Mouse (Mus musculus) stomach, embryonic 16.5 days (tissue): Measurements from ENCODE around the gene Ap5z1. TPM values are rescaled to one million over a fixed set of nuclear protein-coding genes. Genes with fewer than 3 reads are reported as not detected.

Source experiments
- ATAC-seq: fragments of 200-750 bp; cut with Nextera tagmentation; 2 replicates; pipeline ENCODE4 v1.8.0; 2017; ENCODE audit warnings: moderate number of reproducible peaks, moderate TSS enrichment; ENCODE audit not compliant: insufficient read depth, low FRiP score
- H3K27ac ChIP-seq: fragments of 300-500 bp; sonication (generic); 2 replicates; pipeline ENCODE4 v1.5.1; 2014; ENCODE audit warnings: low read length
- H3K27me3 ChIP-seq: fragments of 300-500 bp; sonication (generic); 2 replicates; pipeline ENCODE4 v1.6.1; 2014; ENCODE audit warnings: low read length, control low read depth, mixed read lengths; ENCODE audit not compliant: control insufficient read depth, insufficient read depth
- H3K36me3 ChIP-seq: fragments of 300-500 bp; sonication (generic); 2 replicates; pipeline ENCODE4 v1.6.1; 2014; ENCODE audit warnings: low read length; ENCODE audit not compliant: control insufficient read depth, insufficient read depth
- H3K4me1 ChIP-seq: fragments of 300-500 bp; sonication (generic); 2 replicates; pipeline ENCODE4 v1.6.1; 2014; ENCODE audit warnings: low read length, control low read depth, mixed read lengths; ENCODE audit not compliant: control insufficient read depth, insufficient read depth
- H3K4me2 ChIP-seq: fragments of 300-500 bp; sonication (generic); 2 replicates; pipeline ENCODE4 v1.6.1; 2014; ENCODE audit warnings: low read depth, low read length, mixed read lengths
- H3K4me3 ChIP-seq: fragments of 300-500 bp; sonication (generic); replicated peaks from 2 replicates; pipeline ENCODE4 v1.5.1; 2014; ENCODE audit warnings: mild to moderate bottlenecking, low read length
- H3K9ac ChIP-seq: fragments of 300-500 bp; sonication (generic); 2 replicates; pipeline ENCODE4 v1.6.1; 2014; ENCODE audit warnings: low read length
- H3K9me3 ChIP-seq: fragments of 300-500 bp; sonication (generic); replicated peaks from 2 replicates; pipeline ENCODE4 v1.6.1; 2016; ENCODE audit warnings: low read length, control low read depth; ENCODE audit not compliant: control insufficient read depth
- WGBS: fragments of 180-500 bp; shearing (Covaris S2); extraction: QIAGEN DNeasy Blood & Tissue Kit; methylation state at CpG from one replicate; pipeline ENCODE4 v1.1.7; 2014; 5-methylcytosine and 5-hydroxymethylcytosine counted together
- polyA plus RNA-seq: library from polyadenylated mRNA; unstranded; fragments of >200 nt; fragmentation: Nextera tagmentation; extraction: Ambion mirVana; gene quantifications from 2 replicates; pipeline ENCODE4 v1.2.1, GENCODE M21; 2015

Gene Ap5z1
- polyA plus RNA-seq, 1 experiment from 2014 or later, result 10.4 TPM

GRCm38 (mm10) chr5:142475669-142476068 lies 11.9 kb downstream of the Ap5z1 start:
- no peaks in the 10 kb centered on the region for H3K9me3 ChIP-seq
- no peak overlapping the region for H3K4me2 ChIP-seq
- H3K27ac ChIP-seq, result no peak overlapping the region
- no peak overlapping the region for H3K4me3 ChIP-seq
- 87% methylated on average over 7 of the region's 7 CpGs for WGBS
- ATAC-seq, result no peak
- H3K4me1 ChIP-seq, result no peaks in the 10 kb centered on the region; the same call in 1 of the 2 replicates
- H3K36me3 ChIP-seq, result 0 out of 2 replicates have a peak, but pooled peaks cover 4% of the 10 kb centered on the region
- no peaks in the 10 kb centered on the region for H3K27me3 ChIP-seq
- H3K9ac ChIP-seq, result no peak overlapping the region

DNA sequence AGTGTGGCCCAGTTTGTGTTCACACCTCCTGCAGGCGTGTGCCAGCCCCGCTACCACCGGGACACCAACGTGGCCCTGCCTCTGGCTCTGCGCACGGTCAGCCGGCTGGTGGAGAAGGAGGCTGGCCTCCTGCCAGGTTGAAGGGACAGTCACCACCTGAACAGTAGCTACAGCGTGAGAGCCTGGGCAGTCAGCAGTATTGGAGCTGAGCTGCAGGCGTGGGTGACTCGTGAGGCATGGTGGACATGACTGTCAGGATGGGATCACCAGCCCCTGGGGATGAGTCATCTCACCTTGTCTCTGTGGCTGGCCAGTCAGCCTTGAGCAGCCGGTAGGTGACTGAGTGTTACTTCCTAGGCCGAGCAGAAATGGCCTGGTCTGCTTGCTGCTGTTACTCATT lies 13.6 kb downstream of the Ap5z1 start:
- no peak for ATAC-seq
- H3K27me3 ChIP-seq, result no peaks in the 10 kb centered on the region
- H3K9ac ChIP-seq, result no peak overlapping the region
- H3K4me2 ChIP-seq, result no peak overlapping the region
- H3K36me3 ChIP-seq, result 0 out of 2 replicates have a peak, but pooled peaks cover 4% of the 10 kb centered on the region
- H3K27ac ChIP-seq, result no peak overlapping the region
- no peak overlapping the region for H3K4me3 ChIP-seq
- WGBS, result 85% methylated on average over 12 of the region's 12 CpGs
- H3K9me3 ChIP-seq, result no peaks in the 10 kb centered on the region
- H3K4me1 ChIP-seq, result no peaks in the 10 kb centered on the region; the same call in 1 of the 2 replicates

DNA sequence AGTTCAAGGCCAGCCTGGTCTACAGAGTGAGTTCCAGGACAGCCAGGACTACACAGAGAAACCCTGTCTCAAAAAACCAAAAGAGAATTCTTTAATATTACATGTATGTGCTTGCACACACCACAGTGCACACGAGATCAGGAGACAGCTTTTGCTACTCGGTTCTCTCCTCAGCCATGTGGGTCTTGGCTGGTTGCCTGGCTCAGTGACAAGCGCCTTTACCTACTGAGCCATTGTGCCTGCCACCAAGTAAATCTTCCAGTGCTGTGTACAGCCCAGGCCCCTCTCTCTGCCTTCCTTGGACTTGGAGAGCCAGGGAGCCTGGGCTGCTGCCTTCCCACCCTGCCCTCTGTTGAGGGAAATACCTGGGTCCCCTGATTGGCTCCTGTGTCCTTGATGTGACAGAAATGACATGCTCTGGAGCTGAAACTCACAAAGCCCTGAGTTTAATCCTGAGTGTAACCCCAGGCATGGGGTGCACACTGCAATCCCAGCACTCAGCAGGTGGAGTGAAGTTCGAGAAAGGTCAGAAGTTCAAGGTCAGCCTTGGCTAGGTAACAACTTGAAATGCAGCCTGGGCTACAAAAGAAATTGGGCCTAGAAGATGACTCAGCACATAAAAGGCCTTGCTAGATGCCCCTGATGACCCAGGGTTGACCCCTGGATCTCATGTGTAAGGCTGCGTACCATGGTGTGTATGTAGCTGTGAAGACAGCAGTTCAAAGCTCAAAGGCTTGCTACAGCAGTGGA lies 14.3 kb downstream of the Ap5z1 start:
- ATAC-seq, result no peak

GRCm38 (mm10) chr5:142478829-142479435 lies 15.2 kb downstream of the Ap5z1 start:
- no peaks in the 10 kb centered on the region; the same call in 1 of the 2 replicates for H3K4me1 ChIP-seq
- no peaks in the 10 kb centered on the region for H3K9me3 ChIP-seq
- 0 out of 2 replicates have a peak overlapping the region, but pooled peaks have one; percentile 19 for H3K4me3 ChIP-seq
- ATAC-seq, result peak; percentile 59; the same call in 1 of the 2 replicates
- H3K4me2 ChIP-seq, result peak overlapping the region; percentile 43
- H3K9ac ChIP-seq, result 0 out of 2 replicates have a peak overlapping the region, but pooled peaks have one; percentile 54
- H3K27ac ChIP-seq, result no peak overlapping the region
- H3K36me3 ChIP-seq, result 0 out of 2 replicates have a peak, but pooled peaks cover 4% of the 10 kb centered on the region
- 26% methylated on average over 17 of the region's 17 CpGs for WGBS
- H3K27me3 ChIP-seq, result no peaks in the 10 kb centered on the region

More for the DNA sequence above, 14.3 kb downstream of the Ap5z1 start:
- 85% methylated on average over 5 of the region's 5 CpGs for WGBS
- H3K27me3 ChIP-seq, result no peaks in the 10 kb centered on the region
- no peak overlapping the region for H3K27ac ChIP-seq
- H3K9me3 ChIP-seq, result no peaks in the 10 kb centered on the region
- H3K4me1 ChIP-seq, result no peaks in the 10 kb centered on the region; the same call in 1 of the 2 replicates
- no peak overlapping the region for H3K4me3 ChIP-seq
- no peak overlapping the region for H3K9ac ChIP-seq
- no peak overlapping the region for H3K4me2 ChIP-seq
- 0 out of 2 replicates have a peak, but pooled peaks cover 4% of the 10 kb centered on the region for H3K36me3 ChIP-seq

DNA sequence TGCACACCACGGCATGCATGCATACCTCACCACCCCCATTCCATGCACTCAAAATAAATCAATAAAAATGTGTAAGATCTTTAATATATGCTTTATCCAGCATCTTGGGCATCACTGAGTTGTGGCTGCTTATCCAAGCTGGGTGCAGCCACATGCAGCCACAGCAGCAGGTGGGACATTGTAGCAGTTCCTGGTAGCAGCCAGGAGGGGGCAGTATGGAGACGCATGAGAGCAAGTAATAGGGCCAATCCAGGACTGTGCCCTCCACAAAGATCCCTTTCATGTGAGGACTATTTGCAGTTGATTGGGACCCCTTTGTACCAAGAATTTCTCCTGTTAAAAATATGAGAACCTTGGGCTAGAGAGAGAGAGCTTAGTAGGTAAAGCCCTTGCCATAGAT lies 18.8 kb downstream of the Ap5z1 start:
- 65% methylated on average over 2 of the region's 2 CpGs for WGBS
- ATAC-seq, result no peak
- no peak overlapping the region for H3K4me2 ChIP-seq

GRCm38 (mm10) chr5:142483581-142483980 lies 19.8 kb downstream of the Ap5z1 start:
- H3K4me3 ChIP-seq, result no peak overlapping the region
- no peak for ATAC-seq
- no peak overlapping the region for H3K4me2 ChIP-seq
- no peaks in the 10 kb centered on the region; the same call in 1 of the 2 replicates for H3K4me1 ChIP-seq
- no peaks in the 10 kb centered on the region for H3K9me3 ChIP-seq
- 91% methylated on average over 5 of the region's 5 CpGs for whole genome bisulfite sequencing
- no peaks in the 10 kb centered on the region for H3K27me3 ChIP-seq
- no peaks in the 10 kb centered on the region for H3K36me3 ChIP-seq
- H3K27ac ChIP-seq, result no peak overlapping the region
- H3K9ac ChIP-seq, result no peak overlapping the region

More for the DNA sequence above, 18.8 kb downstream of the Ap5z1 start:
- H3K9ac ChIP-seq, result no peak overlapping the region
- no peaks in the 10 kb centered on the region for H3K9me3 ChIP-seq
- H3K4me3 ChIP-seq, result no peak overlapping the region
- no peaks in the 10 kb centered on the region for H3K36me3 ChIP-seq
- no peaks in the 10 kb centered on the region; the same call in 1 of the 2 replicates for H3K4me1 ChIP-seq
- H3K27me3 ChIP-seq, result no peaks in the 10 kb centered on the region
- H3K27ac ChIP-seq, result no peak overlapping the region

DNA sequence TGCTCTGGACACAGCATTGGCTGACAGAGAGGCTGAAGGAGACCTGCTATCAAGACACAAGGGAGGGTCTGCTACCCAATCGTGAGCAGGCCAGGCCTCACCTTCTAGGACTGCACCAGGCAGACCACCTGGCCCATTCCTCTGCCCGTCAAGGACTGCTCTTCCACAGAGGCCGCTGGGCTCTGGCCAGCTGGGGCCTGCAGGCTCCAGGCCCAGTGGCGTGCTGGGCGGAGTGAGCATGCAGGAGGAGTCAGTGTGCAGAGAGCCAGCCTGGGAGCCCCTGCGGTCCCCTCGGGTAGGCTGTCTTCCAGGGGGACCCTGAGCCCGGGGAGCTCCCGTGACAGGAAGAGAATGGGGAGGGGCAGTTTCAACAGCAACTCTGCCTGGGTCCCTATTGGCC lies 22.9 kb downstream of the Ap5z1 start:
- Histone ChIP-seq H3K27ac (no peak overlapping the region), H3K9ac (no peak overlapping the region), H3K27me3 (no peaks in the 10 kb centered on the region), H3K4me3 (no peak overlapping the region), H3K4me1 (no peaks in the 10 kb centered on the region), H3K36me3 (no peaks in the 10 kb centered on the region), H3K4me2 (no peak overlapping the region), H3K9me3 (no peaks in the 10 kb centered on the region)
- ATAC-seq, result no peak; the same call in 1 of the 2 replicates
- WGBS, result 44% methylated on average over 9 of the region's 9 CpGs

- WGBS, result 70% methylated on average over 9 of the region's 9 CpGs
- no peak for ATAC-seq
- Histone ChIP-seq H3K4me1 (no peaks in the 10 kb centered on the region), H3K36me3 (no peaks in the 10 kb centered on the region), H3K27me3 (no peaks in the 10 kb centered on the region), H3K27ac (no peak overlapping the region), H3K4me2 (no peak overlapping the region), H3K9ac (no peak overlapping the region; the same call in 1 of the 2 replicates), H3K4me3 (no peak overlapping the region), H3K9me3 (no peaks in the 10 kb centered on the region)
These were observed 26.4 kb downstream of the Ap5z1 start for GRCm38 (mm10) chr5:142489955-142490707.
